In the genomic region with DNA sequence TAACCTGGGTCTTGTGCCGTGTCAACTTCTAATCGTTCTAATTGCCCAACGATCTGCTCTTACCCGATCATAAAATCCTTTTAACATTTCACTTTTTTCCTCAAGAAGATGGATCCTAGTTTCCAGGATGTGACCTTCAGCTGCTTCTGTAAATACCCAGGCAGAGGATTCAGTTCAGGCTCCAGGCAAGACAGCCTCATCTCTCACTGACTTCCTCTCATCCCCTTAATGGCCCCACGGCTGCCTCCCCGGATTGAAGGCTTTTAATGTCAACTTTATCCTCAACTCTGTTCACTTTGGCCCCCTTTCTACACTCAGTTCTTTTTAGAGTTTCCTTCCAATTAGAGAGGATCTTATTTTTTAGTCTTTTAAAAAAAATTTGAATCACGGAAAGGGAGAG, we compare ENCODE assay signal across 10 mouse cellular contexts.
DNase-seq lines count a peak whose midpoint lies in the region; ATAC-seq and TF ChIP-seq lines count a peak whose summit lies in the region.
"Had no signal": no experiment of that assay in that cellular context is flagged by ENCODE, and none has a peak within 500 bp of the region (broad histone marks: within the 10 kb centered on the region; RNA-seq: fewer than 3 reads in every experiment).

No protein-coding gene starts in this region.

- H3K4me2 ChIP-seq in intestine, embryonic 15.5 days (replicated peaks) = 0 out of 2 replicates have a peak overlapping the region, but pooled peaks have one; percentile 6
- H3K4me2 ChIP-seq in intestine, embryonic 16.5 days (ENCODE audit: low read depth, low read length) = no peak overlapping the region
- no peak overlapping the region for H3K4me2 ChIP-seq in CH12.LX (ENCODE audit: insufficient read depth, low read depth, poor library complexity, severe bottlenecking)
- H3K4me2 ChIP-seq in limb, embryonic 13.5 days (replicated peaks) = peak overlapping the region; percentile 23
- H3K4me2 ChIP-seq: embryonic facial prominence, embryonic 13.5 days had no signal

- DNase-seq in adrenal gland, postnatal 10 days = peak; percentile 6
- no peak for DNase-seq in adrenal gland, postnatal 4 days (ENCODE audit: low spot score in 2 of 2)
- DNase-seq in CH12.LX (ENCODE audit: extremely low read depth) = no peak
- DNase-seq in Muller cell, postnatal 12 days (ENCODE audit: inconsistent ontology term) = no peak
- DNase-seq in urinary bladder, postnatal 25 days (ENCODE audit: low spot score) = no peak

- 25% methylated on average over 7 of the region's 7 CpGs for WGBS in intestine, embryonic 15.5 days
- WGBS in intestine, embryonic 16.5 days = 24% methylated on average over 7 of the region's 7 CpGs
- WGBS in limb, embryonic 13.5 days = 17% methylated on average over 7 of the region's 7 CpGs

- H3K9ac ChIP-seq in intestine, embryonic 15.5 days = no peak overlapping the region
- H3K9ac ChIP-seq in intestine, embryonic 16.5 days (ENCODE audit: low read depth, low read length) = no peak overlapping the region
- no peak overlapping the region for H3K9ac ChIP-seq in CH12.LX (ENCODE audit: insufficient read depth, low read depth)
- H3K9ac ChIP-seq in limb, embryonic 13.5 days = no peak overlapping the region
- H3K9ac ChIP-seq: embryonic facial prominence, embryonic 13.5 days had no signal

- H3K4me1 ChIP-seq in intestine, embryonic 15.5 days (replicated peaks) = peaks cover 6% of the 10 kb centered on the region; the same call in 1 of the 2 replicates
- H3K4me1 ChIP-seq in intestine, embryonic 16.5 days (ENCODE audit: control insufficient read depth, insufficient read depth, low read length) = no peaks in the 10 kb centered on the region
- H3K4me1 ChIP-seq in CH12.LX (ENCODE audit: control insufficient read depth in 1 of 2, insufficient read depth in 2 of 2) = peaks cover 3% of the 10 kb centered on the region in 2 experiments; a peak in 1 of 4 replicates
- H3K4me1 ChIP-seq in limb, embryonic 13.5 days = peaks cover 16% of the 10 kb centered on the region

- H3K36me3 ChIP-seq in intestine, embryonic 15.5 days = no peaks in the 10 kb centered on the region
- no peaks in the 10 kb centered on the region for H3K36me3 ChIP-seq in intestine, embryonic 16.5 days (ENCODE audit: control insufficient read depth, insufficient read depth, low read length)
- no peaks in the 10 kb centered on the region for H3K36me3 ChIP-seq in CH12.LX (replicated peaks in 1 of 2; ENCODE audit: control insufficient read depth in 1 of 2, insufficient read depth in 1 of 2, low read length in 1 of 2)
- no peaks in the 10 kb centered on the region for H3K36me3 ChIP-seq in limb, embryonic 13.5 days
- H3K36me3 ChIP-seq: embryonic facial prominence, embryonic 13.5 days had no signal

- dilution Hi-C loops in CH12.LX (cut with MboI; ENCODE audit: extremely low pct_ligation_motif_present, extremely low pct_unique_long_range_greater_than_20kb, low sequenced_read_pairs) = no loop called here

- in situ Hi-C loops in CH12.LX (cut with MboI; ENCODE audit: low pct_ligation_motif_present, low pct_unique_long_range_greater_than_20kb, low sequenced_read_pairs) = no loop called here

- TF ChIP-seq EP300 in CH12.LX (IDR thresholded peaks at IDR 0.05; ENCODE audit: low read length) = no peak

- H3K79me2 ChIP-seq in CH12.LX (replicated peaks; ENCODE audit: control insufficient read depth, extremely low read depth, insufficient read depth, poor library complexity, severe bottlenecking) = no peaks in the 10 kb centered on the region

- H3K9me3 ChIP-seq in intestine, embryonic 15.5 days = no peaks in the 10 kb centered on the region
- H3K9me3 ChIP-seq in intestine, embryonic 16.5 days (ENCODE audit: control insufficient read depth, low read length) = no peaks in the 10 kb centered on the region
- no peaks in the 10 kb centered on the region for H3K9me3 ChIP-seq in CH12.LX (replicated peaks; ENCODE audit: low read length)
- H3K9me3 ChIP-seq in limb, embryonic 13.5 days = no peaks in the 10 kb centered on the region
- H3K9me3 ChIP-seq: embryonic facial prominence, embryonic 13.5 days had no signal

- no peak for TF ChIP-seq RAD21 in CH12.LX (IDR thresholded peaks at IDR 0.05; ENCODE audit: low read depth, low read length)

- no peak overlapping the region for H3K27ac ChIP-seq in intestine, embryonic 15.5 days
- H3K27ac ChIP-seq in intestine, embryonic 16.5 days (ENCODE audit: low read length) = no peak overlapping the region
- H3K27ac ChIP-seq in CH12.LX (ENCODE audit: insufficient read depth, low read depth) = no peak overlapping the region
- no peak overlapping the region for H3K27ac ChIP-seq in limb, embryonic 13.5 days
- H3K27ac ChIP-seq: embryonic facial prominence, embryonic 13.5 days; macrophage had no signal

- TF ChIP-seq CTCF in CH12.LX (conservative IDR thresholded peaks at IDR 0.05 in 1 of 2, IDR thresholded peaks at IDR 0.05 in 1 of 2; ENCODE audit: low read depth in 2 of 2, low read length in 2 of 2) = no peak

- no peak for ATAC-seq in intestine, embryonic 15.5 days
- no peak for ATAC-seq in intestine, embryonic 16.5 days
- ATAC-seq in limb, embryonic 13.5 days (ENCODE audit: low FRiP score, low read depth) = no peak

- no peak overlapping the region for H3K4me3 ChIP-seq in intestine, embryonic 15.5 days (replicated peaks)
- H3K4me3 ChIP-seq in intestine, embryonic 16.5 days (ENCODE audit: low read length) = no peak overlapping the region
- H3K4me3 ChIP-seq in CH12.LX (replicated peaks in 1 of 3; ENCODE audit: low read depth in 2 of 3, low read length in 2 of 3, poor library complexity in 1 of 3) = no peak overlapping the region
- no peak overlapping the region for H3K4me3 ChIP-seq in limb, embryonic 13.5 days
- H3K4me3 ChIP-seq: embryonic facial prominence, embryonic 13.5 days had no signal

- no peaks in the 10 kb centered on the region for H3K27me3 ChIP-seq in intestine, embryonic 15.5 days (replicated peaks)
- no peaks in the 10 kb centered on the region for H3K27me3 ChIP-seq in intestine, embryonic 16.5 days (replicated peaks; ENCODE audit: control insufficient read depth, insufficient read depth, low read length)
- no peaks in the 10 kb centered on the region for H3K27me3 ChIP-seq in CH12.LX (replicated peaks)
- H3K27me3 ChIP-seq in limb, embryonic 13.5 days = no peaks in the 10 kb centered on the region
- H3K27me3 ChIP-seq: embryonic facial prominence, embryonic 13.5 days had no signal

- no peak for TF ChIP-seq POLR2A in CH12.LX (IDR thresholded peaks at IDR 0.05; ENCODE audit: low read depth, low read length)

TF ChIP-seq in CH12.LX, 34 proteins besides CTCF, POLR2A, EP300 and RAD21:
- 0 out of 2 replicates have a peak, but pooled peaks have one; percentile 7 for TF ChIP-seq MAFK (IDR thresholded peaks at IDR 0.05; ENCODE audit: insufficient replicate concordance, low read length)
- TF ChIP-seq UBTF (IDR thresholded peaks at IDR 0.05; ENCODE audit: low read depth, low read length) = no peak

Comparison
In these comparisons a context has a peak if more than half of its experiments do, and no peak if none do; other contexts are left out.
1. H3K4me2 ChIP-seq: peak in intestine, embryonic 15.5 days (single experiment) and limb, embryonic 13.5 days (single experiment); none in intestine, embryonic 16.5 days (single experiment) and CH12.LX (single experiment).